Mouse (Mus musculus) hindlimb bud, embryonic 11.5 days (tissue): ENCODE measurements at regions not wholly inside any gene's neighbourhood (a gene's known extent, or its start where the extent isn't known, plus 50 kb on each side); places are given as distances from the start of the nearest gene placed in this dataset.

Experiments
- DNase-seq: peaks from one replicate; pipeline ENCODE4 v3.0.0-alpha.2; 2012; ENCODE audit warnings: low read depth, low spot score; ENCODE audit errors: extremely low spot score

DNA sequence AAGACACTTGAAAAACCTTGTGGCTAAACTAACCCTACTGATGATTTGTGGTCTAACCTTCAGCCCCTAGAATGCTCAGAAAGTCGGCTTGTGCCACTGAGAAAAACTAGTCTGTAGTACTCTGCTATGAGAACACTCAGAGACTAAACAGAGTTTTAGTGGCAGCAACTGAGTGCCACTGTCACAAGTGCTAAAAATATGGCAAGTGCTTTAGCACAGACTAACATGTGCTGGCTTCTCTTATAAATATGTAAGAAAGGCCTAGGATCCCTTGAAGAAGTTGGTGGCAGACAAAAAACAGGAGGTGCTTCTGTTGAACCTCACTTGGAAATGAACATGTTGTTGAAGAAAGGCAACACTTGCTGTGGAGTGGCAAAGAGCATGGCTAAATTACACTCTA is 1052.9 kb downstream of the Gsdmc2 start:
- DNase-seq: no peak

DNA sequence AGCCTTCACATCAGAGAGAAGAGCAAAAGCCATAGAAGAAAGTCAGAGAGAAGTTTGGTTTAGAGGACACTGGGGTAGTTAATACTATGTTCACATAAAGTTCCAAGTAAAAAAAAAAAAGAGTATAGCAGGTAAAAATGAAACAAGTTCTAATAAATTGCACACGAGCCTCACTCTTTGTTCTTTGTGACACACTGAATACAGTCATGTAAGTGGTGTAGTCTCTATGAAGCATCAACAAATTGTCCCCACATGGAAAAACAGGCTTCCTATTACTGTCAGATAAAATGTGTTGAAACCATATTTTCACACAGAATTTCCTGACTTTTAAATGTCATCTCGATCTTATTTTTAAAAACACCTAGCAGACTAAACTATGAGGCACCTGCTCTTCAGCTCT is 1057.2 kb downstream of the Gsdmc2 start:
- DNase-seq: no peak

DNA sequence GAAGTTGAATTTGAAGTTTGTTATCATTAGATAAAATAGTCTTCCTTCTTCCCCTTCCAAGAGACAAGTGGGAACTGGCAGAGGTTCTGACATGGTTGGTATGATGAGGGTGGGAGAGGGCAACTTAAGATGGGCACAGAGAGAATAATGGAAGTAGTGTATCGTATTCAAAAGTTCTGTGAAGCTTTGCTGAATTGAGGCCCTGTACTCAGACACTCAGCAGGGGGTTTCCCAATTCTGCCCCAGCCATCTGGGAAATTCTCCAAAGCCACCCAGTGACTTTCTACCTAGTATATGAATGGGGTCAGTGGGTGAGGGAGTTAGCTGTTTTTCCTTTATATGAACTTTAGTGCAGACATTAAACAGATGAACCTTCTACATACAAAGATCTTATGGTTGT is 1058.7 kb downstream of the Gsdmc2 start:
- DNase-seq: no peak

DNA sequence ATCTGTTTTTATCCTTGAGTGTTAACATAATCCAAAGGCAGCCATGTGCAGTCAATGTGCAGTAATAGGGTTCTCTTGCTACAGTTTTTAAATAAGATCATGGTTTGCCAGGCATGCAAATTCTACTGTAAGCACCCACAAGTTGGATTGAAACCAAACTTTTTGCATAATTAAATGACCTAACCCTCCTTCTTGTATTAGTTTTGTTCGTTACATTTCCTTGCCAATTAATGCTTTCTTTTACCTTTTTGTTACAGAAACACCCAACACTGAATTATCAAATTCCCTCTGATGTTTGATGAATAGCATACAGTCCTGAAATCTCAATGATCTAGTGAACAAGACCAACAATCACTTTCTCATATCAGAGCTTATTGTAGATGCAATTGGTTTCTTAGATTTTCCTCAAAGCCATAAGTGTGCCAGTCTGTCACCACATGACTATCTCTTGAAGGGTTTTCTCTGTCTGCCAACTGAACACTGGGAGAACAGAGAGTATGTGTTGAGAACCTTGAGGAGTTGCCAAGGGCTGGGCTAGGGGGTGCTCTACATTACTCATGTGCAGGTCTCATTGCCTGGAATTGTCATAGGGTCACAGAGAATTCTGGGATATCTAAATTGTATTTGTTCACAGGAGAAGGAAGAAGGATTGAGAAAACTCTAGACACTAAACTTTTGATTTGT is 1060.4 kb downstream of the Gsdmc2 start:
- no peak for DNase-seq

DNA sequence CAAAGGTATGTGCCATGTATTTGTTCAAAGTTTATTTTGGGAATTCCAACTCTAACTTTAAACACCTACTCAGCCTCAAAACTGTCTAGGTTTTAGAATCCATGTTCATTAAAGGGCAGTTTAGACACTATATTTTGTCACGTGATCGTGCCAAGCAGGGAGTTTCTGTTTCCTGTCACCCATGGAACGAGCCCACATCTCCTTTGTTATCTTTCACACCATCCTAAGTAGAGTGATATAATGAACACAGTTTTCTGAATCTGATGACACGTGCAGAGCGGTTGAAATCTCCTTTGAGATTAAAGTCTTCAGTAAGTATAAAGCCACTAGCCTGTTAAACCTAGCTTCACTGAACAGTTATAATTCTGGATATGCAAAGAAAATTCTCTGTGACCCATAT is 1066.1 kb downstream of the Gsdmc2 start:
- no peak for DNase-seq

DNA sequence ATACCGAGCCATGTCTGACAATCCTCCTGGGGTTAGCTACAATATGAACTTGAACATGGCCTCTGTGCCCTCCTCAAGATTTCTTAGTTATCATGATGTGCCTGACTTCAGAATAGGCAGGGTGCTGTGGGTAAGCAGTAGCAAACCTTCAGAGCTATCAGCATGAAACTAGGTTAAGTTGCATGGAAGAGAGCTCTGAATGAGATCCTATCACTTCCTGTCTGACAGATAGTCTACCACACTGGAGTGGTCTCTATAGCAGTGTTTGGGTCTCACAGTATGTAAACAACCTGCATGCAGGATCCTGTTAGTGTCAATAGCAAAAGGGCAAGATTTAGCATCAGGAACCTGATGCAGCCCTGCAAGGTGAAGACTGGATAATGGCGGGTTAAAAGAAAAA is 1092.3 kb downstream of the Gsdmc2 start:
- no peak for DNase-seq

DNA sequence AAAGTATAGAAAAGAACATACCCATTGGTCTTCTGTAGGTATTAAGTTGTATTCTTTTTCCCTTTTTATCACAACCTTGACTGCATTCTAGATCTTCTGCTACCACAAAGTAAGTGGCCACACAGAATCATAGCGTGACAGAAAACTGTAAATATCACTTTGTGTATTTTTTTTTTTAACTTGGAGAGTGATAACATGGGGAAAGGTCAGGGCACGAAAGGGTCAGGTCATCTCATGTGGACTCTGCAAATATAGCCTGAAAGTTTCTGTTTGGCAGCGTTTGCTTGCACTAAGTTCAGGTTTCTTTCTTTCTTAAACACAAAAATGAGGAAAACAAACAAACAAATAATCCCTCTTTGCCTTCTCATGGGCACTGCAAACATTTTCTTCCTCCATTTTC is 1101.1 kb downstream of the Gsdmc2 start:
- no peak for DNase-seq

DNA sequence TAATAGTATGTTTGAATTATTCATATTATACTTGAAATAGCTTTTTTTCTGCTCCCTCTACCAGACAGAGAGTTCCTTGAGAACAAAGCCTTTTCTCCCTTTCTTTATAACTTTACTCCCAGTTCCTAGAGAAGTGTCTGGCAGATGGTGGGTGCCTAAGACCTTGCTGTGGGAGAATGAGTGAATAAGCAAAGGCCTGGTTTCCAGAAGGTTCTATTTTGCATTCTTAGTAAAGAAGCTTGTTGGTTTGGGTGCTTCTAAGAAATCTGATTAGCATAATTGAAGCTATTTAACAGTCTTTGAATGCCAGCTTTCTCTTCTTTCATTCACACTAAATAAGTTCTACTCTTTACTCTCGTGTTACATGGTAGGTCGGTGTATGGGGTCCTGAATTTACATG is 1104.2 kb downstream of the Gsdmc2 start:
- DNase-seq: no peak

DNA sequence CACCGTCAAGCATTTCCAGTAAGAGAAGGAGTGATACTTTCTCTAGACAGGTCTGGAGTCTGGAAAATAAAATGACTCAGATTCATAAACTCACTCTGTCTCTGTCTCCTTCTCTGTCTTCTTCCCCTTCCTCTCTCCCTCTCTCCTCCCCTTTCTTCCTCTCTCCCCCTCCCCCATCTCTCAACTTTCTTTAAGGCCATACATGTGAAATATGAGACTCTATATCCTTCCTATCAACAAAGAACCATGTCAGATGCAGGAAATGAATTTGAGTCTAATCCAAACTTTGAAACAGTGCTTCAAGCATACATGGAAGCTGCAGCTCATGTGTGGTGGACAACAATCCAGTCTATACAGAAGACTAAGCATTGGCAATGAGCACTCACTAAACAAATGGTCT is 1109.6 kb downstream of the Gsdmc2 start:
- no peak for DNase-seq

DNA sequence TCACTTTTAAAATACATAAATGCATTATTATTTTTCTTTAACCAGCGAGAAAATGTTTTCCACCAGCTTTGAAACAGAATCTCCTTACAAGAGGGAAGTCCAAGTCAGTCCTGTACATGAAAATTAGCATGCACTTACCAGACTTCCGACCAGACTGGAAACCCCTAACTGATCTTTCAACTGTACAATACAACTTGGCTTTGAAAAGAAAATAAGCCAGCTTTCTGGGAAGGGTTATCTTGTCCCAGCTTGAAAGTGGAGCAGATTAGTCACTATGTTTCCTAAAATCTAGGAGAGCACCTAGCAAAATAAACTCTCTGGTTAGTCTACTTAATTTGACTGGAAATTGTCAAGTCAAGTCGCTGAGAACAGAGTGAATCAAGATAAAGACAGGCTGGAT is 1110.1 kb downstream of the Gsdmc2 start:
- no peak for DNase-seq

DNA sequence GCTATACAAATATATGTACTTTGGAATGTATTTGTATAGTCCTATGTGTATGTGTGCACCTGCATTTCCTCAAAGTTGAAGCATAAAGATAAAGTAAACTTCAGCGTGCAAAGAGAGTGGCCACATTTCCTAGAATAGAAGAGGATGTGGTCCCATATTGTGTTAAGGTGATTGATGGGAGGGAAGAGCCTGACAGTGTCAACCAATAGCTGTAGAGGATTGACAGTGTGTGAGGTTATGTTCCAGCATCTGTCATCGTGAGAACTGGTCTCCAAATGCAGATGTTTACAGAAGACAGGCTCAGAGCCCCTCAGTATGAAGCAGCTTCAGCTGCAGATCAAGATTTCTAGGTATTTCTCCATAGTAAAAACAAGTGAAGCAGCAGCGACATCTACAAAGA is 1114.5 kb downstream of the Gsdmc2 start:
- no peak for DNase-seq

DNA sequence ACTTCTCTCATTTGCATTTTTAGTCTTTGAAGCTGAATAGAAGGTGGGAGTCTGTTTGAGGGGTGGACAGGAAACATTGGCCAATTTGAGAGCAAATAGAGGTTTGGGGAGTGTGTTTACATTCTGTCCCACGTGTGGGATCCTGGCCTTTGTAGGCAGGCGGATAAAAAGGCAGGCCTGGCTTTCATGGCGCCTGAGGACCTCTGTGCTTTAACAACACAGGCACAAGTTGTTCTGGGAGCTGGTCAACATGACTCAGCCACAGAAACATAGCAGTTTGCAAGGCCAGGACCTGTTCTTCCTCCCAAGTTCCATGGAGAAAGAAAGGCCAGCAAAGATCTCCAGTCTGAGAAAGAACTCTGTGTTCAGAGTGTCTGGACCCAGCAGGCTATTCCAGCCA is 1130.7 kb downstream of the Gsdmc2 start:
- no peak for DNase-seq

DNA sequence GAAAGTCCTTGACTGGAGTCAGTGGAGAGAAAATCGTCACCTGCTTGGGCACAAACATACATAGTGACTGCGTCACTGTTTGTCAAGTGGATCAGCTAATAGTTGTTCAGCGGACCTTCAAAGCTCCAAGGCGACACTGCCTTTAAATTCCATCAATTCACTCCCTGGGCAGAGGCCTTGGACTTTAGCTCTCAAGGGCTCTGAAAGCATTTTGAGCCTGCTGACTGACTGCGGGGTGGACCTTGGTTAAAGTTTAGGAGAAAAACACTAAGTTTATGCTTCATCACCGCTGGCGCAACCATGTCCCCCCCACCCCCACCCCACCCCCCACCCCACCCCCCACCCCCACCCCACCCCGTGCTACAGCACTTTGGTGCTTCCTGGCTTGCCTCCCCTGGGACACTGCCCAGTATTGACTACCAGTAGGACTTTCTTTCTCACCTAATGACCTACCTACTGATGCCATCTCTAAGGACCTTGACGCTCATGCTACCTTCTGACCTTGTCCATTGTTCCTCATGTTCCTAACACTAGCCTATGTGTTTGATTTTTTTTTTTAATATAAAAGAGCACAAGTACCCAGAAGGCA is 1132.3 kb downstream of the Gsdmc2 start:
- DNase-seq: no peak

DNA sequence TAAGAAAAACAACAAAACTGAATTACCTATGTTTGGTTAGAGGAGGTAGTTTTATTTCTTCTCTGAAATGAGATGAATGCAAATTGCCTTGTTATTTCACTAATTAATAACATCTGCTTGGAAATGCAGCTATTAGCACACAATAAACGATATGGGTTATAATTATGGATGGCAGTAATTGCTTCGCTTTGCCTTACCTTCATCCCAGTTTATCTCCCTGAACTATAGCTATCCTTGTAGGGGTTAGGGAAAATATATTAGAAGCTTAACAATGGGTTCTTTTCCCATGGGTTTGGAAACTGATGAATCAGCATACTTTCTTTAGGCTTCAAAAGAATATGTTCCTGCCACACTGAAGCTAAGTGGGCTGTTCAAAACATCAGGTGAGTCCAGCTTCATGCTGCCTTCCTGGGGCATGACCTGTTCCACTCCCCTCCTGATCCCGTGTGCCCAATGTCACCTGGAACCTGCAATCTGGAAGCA is 1132.9 kb downstream of the Gsdmc2 start:
- no peak for DNase-seq

DNA sequence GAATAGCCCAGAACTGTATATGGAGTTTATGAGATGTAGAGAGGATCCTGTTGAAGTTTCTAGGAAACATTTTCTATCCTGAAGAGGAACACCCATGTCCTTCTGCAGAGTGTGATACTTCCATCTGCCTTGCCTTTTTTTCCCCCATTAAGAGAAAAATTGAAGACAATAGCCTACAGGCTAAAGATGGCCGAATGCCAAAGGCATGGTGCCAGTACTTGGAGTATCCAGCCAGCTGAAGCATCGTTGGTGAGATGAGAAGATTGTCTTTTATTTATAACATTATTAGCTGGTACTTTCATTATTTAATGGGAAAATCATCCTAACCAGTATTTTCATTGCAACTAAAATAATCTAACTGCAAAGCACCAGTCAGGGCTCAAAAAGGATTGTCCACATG is 1135.4 kb downstream of the Gsdmc2 start:
- no peak for DNase-seq

DNA sequence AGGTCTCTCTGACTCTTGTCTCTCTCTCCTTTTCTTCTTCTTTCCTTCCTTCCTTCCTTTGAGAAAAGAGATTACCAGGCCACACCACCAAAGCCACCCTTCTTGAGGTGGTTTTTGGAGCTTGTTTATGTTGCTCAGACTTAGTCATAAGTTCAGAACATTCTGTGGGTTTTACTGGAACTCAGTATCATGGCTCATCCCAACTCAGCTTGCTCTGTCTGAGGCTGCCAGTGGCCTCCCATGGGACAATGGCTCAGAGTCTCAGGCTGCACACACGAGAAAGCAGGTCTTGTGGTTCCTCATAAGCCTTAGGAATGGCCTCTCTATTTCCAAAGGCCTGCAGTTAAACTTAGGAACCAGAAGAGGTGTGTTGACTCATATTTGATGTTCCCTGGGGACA is 1146.4 kb downstream of the Gsdmc2 start:
- no peak for DNase-seq

DNA sequence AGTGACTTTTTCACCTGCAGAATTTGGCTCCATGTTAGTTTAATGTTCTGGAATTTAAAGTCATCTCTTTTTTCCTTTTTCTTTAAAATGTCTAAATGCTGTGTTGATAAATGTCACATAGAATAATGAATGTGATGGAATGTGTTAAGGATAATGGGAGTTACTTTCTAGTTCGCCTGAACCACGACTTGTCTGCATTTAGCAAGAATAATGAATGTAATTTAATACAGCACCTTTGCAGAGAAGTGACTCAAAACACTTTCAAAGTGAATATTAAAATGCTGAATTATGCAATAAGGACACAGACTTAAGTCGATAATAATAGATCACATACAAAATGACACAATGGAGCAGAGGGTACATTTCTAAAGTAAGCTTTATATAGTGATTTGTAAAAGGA is 1150.2 kb downstream of the Gsdmc2 start:
- no peak for DNase-seq

DNA sequence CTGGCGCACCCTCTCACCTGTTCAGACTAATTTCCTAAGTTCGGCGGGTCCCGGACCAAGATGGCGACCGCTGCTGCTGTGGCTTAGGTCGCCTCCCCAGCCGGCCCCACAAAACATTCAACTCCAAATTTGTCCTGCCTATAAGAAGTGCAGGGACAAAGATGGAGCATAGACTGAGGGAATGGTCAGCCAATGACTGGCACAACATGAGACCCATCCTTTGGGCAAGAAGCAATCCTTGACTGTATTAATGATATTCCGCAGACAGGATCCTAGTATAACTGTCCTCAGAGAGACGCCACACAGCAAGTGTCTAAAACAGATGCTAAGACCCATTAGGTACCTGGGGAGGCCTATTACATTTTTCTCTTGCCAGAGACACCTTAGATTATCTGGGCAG is 1151.3 kb downstream of the Gsdmc2 start:
- DNase-seq: no peak

DNA sequence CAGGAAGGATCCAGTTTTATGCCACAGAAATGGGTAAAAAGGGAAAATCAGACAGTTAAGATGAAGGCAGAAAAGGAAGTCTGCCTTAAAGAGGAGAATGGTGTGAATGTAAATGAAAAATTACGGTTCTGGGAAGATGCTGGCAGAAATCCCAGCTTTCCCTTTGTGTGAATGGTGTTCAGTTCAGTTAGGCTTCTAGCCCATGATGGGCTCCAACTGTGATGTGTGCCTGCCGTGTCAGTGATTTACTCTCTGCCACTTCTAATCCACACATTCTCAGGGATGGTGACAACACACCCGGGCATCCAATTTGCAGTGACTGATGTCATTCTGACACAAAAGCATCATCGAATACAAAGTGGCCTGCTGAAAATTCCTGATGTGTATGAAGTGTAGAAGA is 1171.6 kb downstream of the Gsdmc2 start:
- no peak for DNase-seq

DNA sequence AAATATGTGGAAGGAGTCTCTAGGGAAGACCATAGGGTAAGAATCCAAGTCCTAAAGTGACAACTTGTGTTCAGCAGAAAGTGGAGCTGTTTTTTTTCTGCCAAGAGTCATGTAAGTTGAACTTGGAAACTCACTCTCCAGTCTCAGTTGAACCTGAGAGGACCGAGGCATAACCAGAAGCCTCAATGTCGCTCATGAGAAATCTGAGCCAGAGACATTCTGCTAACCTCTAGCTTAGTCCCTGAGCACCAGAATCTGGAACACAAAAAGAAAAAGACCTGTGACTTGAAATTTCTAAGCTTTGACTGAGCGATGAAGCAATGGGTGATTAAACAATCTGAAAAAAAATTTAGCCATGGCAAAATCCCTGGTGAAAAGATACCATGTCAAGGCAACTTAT is 1175.0 kb downstream of the Gsdmc2 start:
- DNase-seq: no peak

DNA sequence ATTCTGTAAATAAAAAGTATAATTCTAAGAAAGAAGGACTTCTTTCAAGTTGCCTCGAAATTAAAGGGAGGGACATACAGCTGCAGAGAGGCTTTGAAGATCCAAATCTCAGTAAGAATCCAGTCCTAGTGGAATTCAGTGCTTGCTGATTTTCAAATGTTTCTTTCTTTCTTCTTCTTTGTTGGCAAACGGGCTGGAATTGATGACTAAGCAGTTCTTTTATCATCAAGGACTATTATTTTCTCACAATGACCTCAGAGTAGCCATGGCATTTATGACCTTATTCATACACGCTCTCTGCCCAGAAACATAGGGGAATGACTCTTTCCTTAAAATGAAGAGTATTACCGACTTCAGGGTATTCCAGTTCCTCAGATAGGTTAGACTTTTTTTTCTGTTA is 1185.9 kb downstream of the Gsdmc2 start:
- DNase-seq: no peak

DNA sequence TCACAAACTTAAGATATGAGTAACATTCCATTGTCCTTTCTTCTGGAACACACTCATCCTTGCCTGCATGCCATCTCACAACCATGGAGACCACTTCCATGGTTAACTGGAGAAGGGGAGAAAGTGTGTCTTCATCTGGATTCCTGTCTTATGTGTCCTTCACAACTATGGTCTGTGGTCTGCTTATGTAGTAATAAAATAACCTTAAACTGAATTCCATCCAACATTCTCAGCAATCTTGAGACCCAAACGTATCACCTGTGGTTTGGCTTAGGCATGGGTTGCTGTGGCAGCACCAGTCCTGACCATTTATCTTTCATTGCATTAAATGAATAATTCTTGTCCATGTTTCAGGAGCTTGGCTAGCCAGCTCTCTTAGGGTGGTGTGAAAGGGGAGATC is 1186.3 kb downstream of the Gsdmc2 start:
- no peak for DNase-seq
